Mouse (Mus musculus): Measurements from ENCODE around the gene Tmem121b. TPM values are rescaled to one million over a fixed set of nuclear protein-coding genes. Genes with fewer than 3 reads are reported as not detected.

The Tmem121b gene
- total RNA-seq, 1 experiment, result 0.09 TPM

GRCm38 (mm10) chr6:120443363-120444355 lies 49.9 kb downstream of the Tmem121b start:
- H3K9me3 ChIP-seq (ENCODE audit: control insufficient read depth, insufficient read depth, low read depth, low read length), result no peaks in the 10 kb centered on the region
- H3K36me3 ChIP-seq (ENCODE audit: control insufficient read depth, insufficient read depth, low read length, poor library complexity, severe bottlenecking), result peaks cover 5% of the 10 kb centered on the region
- no peaks in the 10 kb centered on the region for H3K4me1 ChIP-seq (ENCODE audit: control insufficient read depth in 2 of 2, insufficient read depth in 2 of 2, low read length in 2 of 2, poor library complexity in 1 of 2)
- in situ Hi-C loops (cut with MboI; ENCODE audit: low sequenced_read_pairs in 2 of 2, unreplicated experiment in 2 of 2), result no loop called here
- DNase-seq (ENCODE audit: low read depth, low spot score), result no peak
- H3K27ac ChIP-seq (ENCODE audit: insufficient read depth, low read depth, low read length, poor library complexity, severe bottlenecking), result no peak overlapping the region
- H3K4me3 ChIP-seq (ENCODE audit: insufficient read depth in 1 of 2, low read depth in 1 of 2, low read length in 2 of 2, poor library complexity in 1 of 2, severe bottlenecking in 1 of 2), result no peak overlapping the region
- TF ChIP-seq ZC3H11A (IDR thresholded peaks at IDR 0.05; ENCODE audit: borderline replicate concordance, low read depth, low read length) (no peak), HCFC1 (IDR thresholded peaks at IDR 0.05; ENCODE audit: borderline replicate concordance, insufficient read depth, low read length) (no peak), MAFK (IDR thresholded peaks at IDR 0.05; ENCODE audit: insufficient read depth, low read depth, low read length) (no peak)
- H3K9ac ChIP-seq (ENCODE audit: insufficient read depth, low read depth, low read length, poor library complexity, severe bottlenecking), result no peak overlapping the region

- peaks cover 5% of the 10 kb centered on the region for H3K36me3 ChIP-seq (ENCODE audit: control insufficient read depth, insufficient read depth, low read length, poor library complexity, severe bottlenecking)
- in situ Hi-C loops (cut with MboI; ENCODE audit: low sequenced_read_pairs in 2 of 2, unreplicated experiment in 2 of 2), result no loop called here
These were observed 51.3 kb downstream of the Tmem121b start for GRCm38 (mm10) chr6:120442171-120442749.

More at GRCm38 (mm10) chr6:120442171-120442749, 51.3 kb downstream of the Tmem121b start:
- DNase-seq (ENCODE audit: low read depth, low spot score), result no peak
- TF ChIP-seq HCFC1 (IDR thresholded peaks at IDR 0.05; ENCODE audit: borderline replicate concordance, insufficient read depth, low read length) (no peak), ZNF384 (IDR thresholded peaks at IDR 0.05; ENCODE audit: low read depth, low read length) (no peak), MAFK (IDR thresholded peaks at IDR 0.05; ENCODE audit: insufficient read depth, low read depth, low read length) (no peak), ZC3H11A (IDR thresholded peaks at IDR 0.05; ENCODE audit: borderline replicate concordance, low read depth, low read length) (no peak), CHD2 (IDR thresholded peaks at IDR 0.05; ENCODE audit: low read depth, low read length) (no peak)
- H3K27ac ChIP-seq (ENCODE audit: insufficient read depth, low read depth, low read length, poor library complexity, severe bottlenecking), result no peak overlapping the region
- H3K9ac ChIP-seq (ENCODE audit: insufficient read depth, low read depth, low read length, poor library complexity, severe bottlenecking), result no peak overlapping the region
- no peaks in the 10 kb centered on the region for H3K4me1 ChIP-seq (ENCODE audit: control insufficient read depth in 2 of 2, insufficient read depth in 2 of 2, low read length in 2 of 2, poor library complexity in 1 of 2)
- H3K9me3 ChIP-seq (ENCODE audit: control insufficient read depth, insufficient read depth, low read depth, low read length), result no peaks in the 10 kb centered on the region
- no peak overlapping the region for H3K4me3 ChIP-seq (ENCODE audit: insufficient read depth in 1 of 2, low read depth in 1 of 2, low read length in 2 of 2, poor library complexity in 1 of 2, severe bottlenecking in 1 of 2)

Other genes with a start within 250 kb of the Tmem121b start
- gene D330020A13Rik, start 199.4 kb downstream of the Tmem121b start, total RNA-seq (2012; rRNA removed), result 4.4 and 9.8 TPM in 2 replicates
- 34.1 and 64.9 TPM in 2 replicates for gene B4galnt3, start 199.2 kb downstream of the Tmem121b start, total RNA-seq (2012; rRNA removed)
- 46.6 and 53.3 TPM in 2 replicates for gene Kdm5a, start 129.7 kb downstream of the Tmem121b start, total RNA-seq (2012; rRNA removed)
- 32.2 and 32.8 TPM in 2 replicates for gene Ccdc77, start 129.4 kb downstream of the Tmem121b start, total RNA-seq (2012; rRNA removed)
- gene Il17ra, start 30.6 kb downstream of the Tmem121b start, total RNA-seq (2012; rRNA removed), result 7.0 and 9.1 TPM in 2 replicates
- gene Hdhd5, start 37.5 kb upstream of the Tmem121b start, total RNA-seq (2012; rRNA removed), result 27.4 and 36.5 TPM in 2 replicates
- 26.5 and 35.7 TPM in 2 replicates for gene Cecr2, start 172.6 kb upstream of the Tmem121b start, total RNA-seq (2012; rRNA removed)

All from ES-E14 (cell line).